Mouse (Mus musculus): ENCODE data around the gene Prkn. TPM values are rescaled to one million over a fixed set of nuclear protein-coding genes. Genes with fewer than 3 reads are reported as not detected.

Gene Prkn
- polyA plus RNA-seq, 1 experiment from 2014 or later = 3.5 TPM

- no peak for ATAC-seq (ENCODE audit: insufficient number of reproducible peaks, insufficient read depth, low FRiP score, low read depth)
- H3K9me3 ChIP-seq (ENCODE audit: control insufficient read depth, low read length) = peaks cover 14% of the 10 kb centered on the region
Measured at GRCm38 (mm10) chr17:12021326-12021725, 1181.1 kb downstream of the Prkn start.

DNA sequence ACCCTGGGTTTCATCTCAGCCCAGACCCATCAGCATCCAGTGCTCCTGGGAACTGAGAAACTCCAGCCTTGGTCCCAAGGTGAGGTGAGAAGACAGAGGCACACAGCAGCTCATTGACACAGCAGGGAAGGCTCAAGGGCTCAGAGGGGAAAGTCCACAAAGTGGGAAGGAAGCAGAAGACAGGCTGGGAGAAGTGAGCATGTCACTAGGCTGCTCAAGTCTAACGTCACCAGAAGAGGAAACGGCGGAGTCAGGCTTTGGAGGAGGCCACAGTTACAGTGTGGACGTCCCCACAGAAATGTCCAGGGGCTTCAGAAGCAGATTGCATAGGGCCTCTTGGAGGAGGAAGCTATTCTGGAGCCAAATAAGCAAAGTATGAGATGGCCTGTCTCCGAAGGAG is 1189.2 kb downstream of the Prkn start:
- H3K4me1 ChIP-seq (ENCODE audit: control insufficient read depth in 2 of 2, insufficient read depth in 2 of 2, low read length in 2 of 2) = peaks cover 6 to 16% of the 10 kb centered on the region in 2 experiments
- no peaks in the 10 kb centered on the region for H3K27me3 ChIP-seq (ENCODE audit: control insufficient read depth, insufficient read depth, low read length)
- H3K4me2 ChIP-seq (ENCODE audit: low read length) = no peak overlapping the region
- no peak for ATAC-seq (ENCODE audit: insufficient number of reproducible peaks, insufficient read depth, low FRiP score, low read depth)
- WGBS = 66% methylated on average over 5 of the region's 5 CpGs
- H3K4me3 ChIP-seq (ENCODE audit: control insufficient read depth in 1 of 2, insufficient read depth in 1 of 2, low read depth in 1 of 2, low read length in 2 of 2) = no peak overlapping the region
- no peaks in the 10 kb centered on the region for H3K9me3 ChIP-seq (ENCODE audit: control insufficient read depth, low read length)
- H3K27ac ChIP-seq (replicated peaks in 1 of 2; ENCODE audit: control insufficient read depth in 1 of 2, insufficient read depth in 1 of 2, low read depth in 2 of 2, low read length in 2 of 2) = no peak overlapping the region
- no peak overlapping the region for H3K9ac ChIP-seq (ENCODE audit: low read length)
- H3K36me3 ChIP-seq (ENCODE audit: control insufficient read depth, insufficient read depth, low read length) = no peaks in the 10 kb centered on the region

More at GRCm38 (mm10) chr17:12021326-12021725, 1181.1 kb downstream of the Prkn start:
- Histone ChIP-seq H3K4me1 (ENCODE audit: control insufficient read depth in 2 of 2, insufficient read depth in 2 of 2, low read length in 2 of 2) (no peaks in the 10 kb centered on the region), H3K36me3 (ENCODE audit: control insufficient read depth, insufficient read depth, low read length) (no peaks in the 10 kb centered on the region), H3K4me3 (ENCODE audit: control insufficient read depth in 1 of 2, insufficient read depth in 1 of 2, low read depth in 1 of 2, low read length in 2 of 2) (no peak overlapping the region), H3K27me3 (ENCODE audit: control insufficient read depth, insufficient read depth, low read length) (no peaks in the 10 kb centered on the region), H3K27ac (replicated peaks in 1 of 2; ENCODE audit: control insufficient read depth in 1 of 2, insufficient read depth in 1 of 2, low read depth in 2 of 2, low read length in 2 of 2) (no peak overlapping the region), H3K4me2 (ENCODE audit: low read length) (no peak overlapping the region), H3K9ac (ENCODE audit: low read length) (no peak overlapping the region)
- 39% methylated on average over 3 of the region's 3 CpGs for whole genome bisulfite sequencing

DNA sequence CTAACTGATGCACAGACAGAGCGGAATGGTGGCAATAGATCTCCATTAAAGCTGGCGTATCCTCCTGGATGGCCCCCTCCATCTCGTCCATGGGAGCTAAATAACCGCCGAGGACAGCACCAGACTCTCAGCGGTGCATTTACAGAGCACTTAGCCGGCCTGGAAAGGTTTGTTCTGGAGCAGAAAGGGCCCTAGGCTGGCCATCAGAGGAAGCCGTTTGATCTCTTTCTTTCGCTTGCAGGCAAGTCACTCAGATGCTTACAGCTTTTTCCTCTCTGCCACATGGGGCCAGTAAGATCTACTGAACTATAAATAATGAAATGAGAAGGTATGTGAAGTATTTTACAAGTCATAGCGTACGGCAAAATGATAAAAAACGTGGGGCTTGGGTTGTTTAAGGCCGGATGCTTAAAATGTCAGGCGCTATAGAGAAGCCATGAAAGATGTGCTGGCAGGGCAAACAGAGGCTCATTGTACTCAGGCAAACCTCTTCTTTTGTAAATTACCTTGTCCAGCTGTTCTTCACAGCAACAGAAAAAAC is 1189.8 kb downstream of the Prkn start:
- Histone ChIP-seq H3K4me2 (ENCODE audit: low read length) (peak overlapping the region; percentile 31), H3K9ac (ENCODE audit: low read length) (no peak overlapping the region; the same call in 1 of the 2 replicates), H3K36me3 (ENCODE audit: control insufficient read depth, insufficient read depth, low read length) (no peaks in the 10 kb centered on the region), H3K27me3 (ENCODE audit: control insufficient read depth, insufficient read depth, low read length) (no peaks in the 10 kb centered on the region), H3K4me1 (ENCODE audit: control insufficient read depth in 2 of 2, insufficient read depth in 2 of 2, low read length in 2 of 2) (peaks cover 6 to 16% of the 10 kb centered on the region in 2 experiments), H3K9me3 (ENCODE audit: control insufficient read depth, low read length) (no peaks in the 10 kb centered on the region), H3K4me3 (ENCODE audit: control insufficient read depth in 1 of 2, insufficient read depth in 1 of 2, low read depth in 1 of 2, low read length in 2 of 2) (no peak overlapping the region), H3K27ac (replicated peaks in 1 of 2; ENCODE audit: control insufficient read depth in 1 of 2, insufficient read depth in 1 of 2, low read depth in 2 of 2, low read length in 2 of 2) (no peak overlapping the region)
- ATAC-seq (ENCODE audit: insufficient number of reproducible peaks, insufficient read depth, low FRiP score, low read depth) = no peak
- WGBS = 23% methylated on average over 14 of the region's 14 CpGs

DNA sequence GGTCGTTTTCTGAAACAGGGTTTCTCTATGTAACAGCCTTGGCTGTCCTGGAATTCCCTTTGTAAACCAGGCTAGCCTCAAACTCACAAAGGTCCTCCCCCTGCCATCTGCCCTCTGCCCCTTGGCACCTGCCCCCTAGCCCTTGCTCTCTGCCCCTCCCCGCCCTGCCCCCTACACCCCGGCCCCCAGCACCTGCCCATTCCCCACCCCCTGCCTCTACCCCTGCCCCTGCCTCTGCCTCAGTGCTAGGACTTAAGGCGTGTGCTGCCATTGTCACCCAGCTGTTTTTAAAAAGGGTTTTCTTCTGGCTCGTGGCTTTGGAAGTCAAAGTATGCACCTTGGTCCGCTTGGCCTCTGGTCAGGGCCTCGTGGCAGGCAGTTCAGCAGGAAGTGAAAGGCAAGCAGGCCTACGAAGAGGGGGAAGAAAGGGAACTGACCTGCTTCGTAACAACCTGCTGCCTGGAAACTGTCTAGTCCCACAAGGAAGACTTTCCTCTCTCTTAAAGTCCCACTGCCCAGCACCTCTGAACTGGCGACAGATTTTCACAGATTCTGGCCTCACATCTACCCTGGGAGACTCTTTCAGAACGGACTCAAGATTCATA is 1190.5 kb downstream of the Prkn start:
- H3K4me2 ChIP-seq (ENCODE audit: low read length) = peak overlapping the region; percentile 31; the same call in 1 of the 2 replicates
- H3K9ac ChIP-seq (ENCODE audit: low read length) = no peak overlapping the region
- peaks cover 6 to 16% of the 10 kb centered on the region in 2 experiments for H3K4me1 ChIP-seq (ENCODE audit: control insufficient read depth in 2 of 2, insufficient read depth in 2 of 2, low read length in 2 of 2)
- no peak for ATAC-seq (ENCODE audit: insufficient number of reproducible peaks, insufficient read depth, low FRiP score, low read depth)
- no peaks in the 10 kb centered on the region; the same call in none of the 2 replicates for H3K27me3 ChIP-seq (ENCODE audit: control insufficient read depth, insufficient read depth, low read length)
- 17% methylated on average over 11 of the region's 11 CpGs for WGBS
- H3K36me3 ChIP-seq (ENCODE audit: control insufficient read depth, insufficient read depth, low read length) = no peaks in the 10 kb centered on the region
- H3K4me3 ChIP-seq (ENCODE audit: control insufficient read depth in 1 of 2, insufficient read depth in 1 of 2, low read depth in 1 of 2, low read length in 2 of 2) = no peak overlapping the region; a peak in 1 of 4 replicates
- H3K27ac ChIP-seq (replicated peaks in 1 of 2; ENCODE audit: control insufficient read depth in 1 of 2, insufficient read depth in 1 of 2, low read depth in 2 of 2, low read length in 2 of 2) = no peak overlapping the region
- no peaks in the 10 kb centered on the region for H3K9me3 ChIP-seq (ENCODE audit: control insufficient read depth, low read length)

DNA sequence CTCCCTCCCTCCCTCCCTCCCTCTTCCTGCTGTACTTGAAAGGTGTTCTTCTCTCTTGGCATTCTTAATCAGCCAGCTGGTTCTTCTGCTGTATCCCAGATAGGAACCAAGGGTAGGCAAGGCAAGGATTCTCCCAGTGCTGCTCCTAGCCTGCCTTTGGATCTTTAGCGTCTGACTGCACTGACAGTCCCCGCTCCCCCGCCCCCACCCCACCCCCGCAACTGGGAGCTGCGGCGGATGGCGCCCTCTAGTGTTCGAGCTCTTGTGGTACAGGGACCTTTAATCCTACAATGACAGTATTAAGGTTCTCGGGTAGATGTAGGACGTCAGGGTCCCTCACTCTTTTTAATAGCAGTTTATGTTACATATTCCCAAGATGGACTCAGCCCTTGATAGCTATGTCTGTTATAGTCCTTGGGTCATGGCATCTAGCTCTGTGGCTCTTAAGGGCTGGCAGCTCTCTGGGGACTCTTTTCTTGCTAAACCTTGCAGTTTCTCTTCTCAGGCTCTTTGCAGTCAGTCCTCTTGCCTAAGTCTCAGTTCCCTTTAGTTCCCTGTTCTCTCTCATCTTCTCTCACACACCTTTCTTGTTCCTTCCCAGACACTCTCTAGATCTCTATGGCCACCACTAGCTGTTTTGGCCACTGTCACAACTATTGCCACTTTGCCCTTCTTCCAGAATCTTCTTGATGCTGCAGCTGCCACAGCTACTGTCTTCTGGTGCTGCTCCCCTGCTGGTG is 1191.2 kb downstream of the Prkn start:
- no peak for ATAC-seq (ENCODE audit: insufficient number of reproducible peaks, insufficient read depth, low FRiP score, low read depth)
- Histone ChIP-seq H3K27me3 (ENCODE audit: control insufficient read depth, insufficient read depth, low read length) (no peaks in the 10 kb centered on the region; the same call in none of the 2 replicates), H3K4me1 (ENCODE audit: control insufficient read depth in 2 of 2, insufficient read depth in 2 of 2, low read length in 2 of 2) (peaks cover 6 to 16% of the 10 kb centered on the region in 2 experiments), H3K4me2 (ENCODE audit: low read length) (peak overlapping the region; percentile 24; the same call in 1 of the 2 replicates), H3K4me3 (ENCODE audit: control insufficient read depth in 1 of 2, insufficient read depth in 1 of 2, low read depth in 1 of 2, low read length in 2 of 2) (no peak overlapping the region), H3K9me3 (ENCODE audit: control insufficient read depth, low read length) (no peaks in the 10 kb centered on the region), H3K36me3 (ENCODE audit: control insufficient read depth, insufficient read depth, low read length) (no peaks in the 10 kb centered on the region), H3K9ac (ENCODE audit: low read length) (no peak overlapping the region), H3K27ac (replicated peaks in 1 of 2; ENCODE audit: control insufficient read depth in 1 of 2, insufficient read depth in 1 of 2, low read depth in 2 of 2, low read length in 2 of 2) (no peak overlapping the region)
- under 1% methylated on average over 10 of the region's 10 CpGs for WGBS

- Histone ChIP-seq H3K9me3 (ENCODE audit: control insufficient read depth, low read length) (no peaks in the 10 kb centered on the region), H3K27ac (replicated peaks in 1 of 2; ENCODE audit: control insufficient read depth in 1 of 2, insufficient read depth in 1 of 2, low read depth in 2 of 2, low read length in 2 of 2) (no peak overlapping the region), H3K4me3 (ENCODE audit: control insufficient read depth in 1 of 2, insufficient read depth in 1 of 2, low read depth in 1 of 2, low read length in 2 of 2) (no peak overlapping the region), H3K27me3 (ENCODE audit: control insufficient read depth, insufficient read depth, low read length) (no peaks in the 10 kb centered on the region; the same call in none of the 2 replicates), H3K9ac (ENCODE audit: low read length) (no peak overlapping the region), H3K4me2 (ENCODE audit: low read length) (no peak overlapping the region), H3K36me3 (ENCODE audit: control insufficient read depth, insufficient read depth, low read length) (no peaks in the 10 kb centered on the region), H3K4me1 (ENCODE audit: control insufficient read depth in 2 of 2, insufficient read depth in 2 of 2, low read length in 2 of 2) (peaks cover 6 to 16% of the 10 kb centered on the region in 2 experiments)
- 53% methylated on average over 10 of the region's 10 CpGs for WGBS
- no peak for ATAC-seq (ENCODE audit: insufficient number of reproducible peaks, insufficient read depth, low FRiP score, low read depth)
Measured at GRCm38 (mm10) chr17:12032014-12032791, 1192.0 kb downstream of the Prkn start.

DNA sequence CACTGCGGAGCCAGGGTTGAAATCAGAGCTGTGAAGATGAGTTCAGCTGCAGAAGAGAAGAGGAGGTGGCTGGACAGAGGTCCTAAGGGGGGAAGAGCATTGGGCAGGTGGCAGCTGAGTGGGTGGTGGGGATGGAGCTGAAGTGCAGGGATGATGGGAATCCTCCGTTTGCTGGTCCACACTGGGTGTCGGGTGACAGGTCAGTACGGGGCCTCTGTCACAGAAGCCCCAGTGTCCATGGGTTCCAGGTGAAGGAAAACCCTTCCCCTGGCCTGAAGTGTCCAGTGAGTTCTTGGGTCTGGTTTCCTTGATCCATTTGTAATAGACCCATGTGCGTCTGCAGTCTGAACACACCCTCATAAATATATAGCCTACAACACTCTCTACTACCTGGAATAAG is 1195.2 kb downstream of the Prkn start:
- Histone ChIP-seq H3K4me3 (ENCODE audit: control insufficient read depth in 1 of 2, insufficient read depth in 1 of 2, low read depth in 1 of 2, low read length in 2 of 2) (no peak overlapping the region), H3K4me1 (ENCODE audit: control insufficient read depth in 2 of 2, insufficient read depth in 2 of 2, low read length in 2 of 2) (peaks cover 3 to 14% of the 10 kb centered on the region in 2 experiments; a peak in 3 of 4 replicates), H3K36me3 (ENCODE audit: control insufficient read depth, insufficient read depth, low read length) (no peaks in the 10 kb centered on the region), H3K9me3 (ENCODE audit: control insufficient read depth, low read length) (no peaks in the 10 kb centered on the region), H3K27ac (replicated peaks in 1 of 2; ENCODE audit: control insufficient read depth in 1 of 2, insufficient read depth in 1 of 2, low read depth in 2 of 2, low read length in 2 of 2) (no peak overlapping the region), H3K9ac (ENCODE audit: low read length) (no peak overlapping the region), H3K4me2 (ENCODE audit: low read length) (no peak overlapping the region), H3K27me3 (ENCODE audit: control insufficient read depth, insufficient read depth, low read length) (no peaks in the 10 kb centered on the region; the same call in none of the 2 replicates)
- 38% methylated on average over 5 of the region's 5 CpGs for WGBS
- no peak for ATAC-seq (ENCODE audit: insufficient number of reproducible peaks, insufficient read depth, low FRiP score, low read depth)
